Mouse (Mus musculus) small intestine, adult 2 months (tissue): ENCODE results near the gene Spata31d1b. TPM values are rescaled to one million over a fixed set of nuclear protein-coding genes. Genes with fewer than 3 reads are reported as not detected.

Experiments
- H3K27ac ChIP-seq: fragments of 200-500 bp; 2 replicates; pipeline ENCODE4 v1.5.1; 2012; ENCODE audit warnings: low read depth, low read length, control low read depth, inconsistent platforms; ENCODE audit not compliant: insufficient read depth
- H3K27me3 ChIP-seq: fragments of 200-500 bp; 2 replicates; pipeline ENCODE4 v1.6.1; 2012; ENCODE audit warnings: mild to moderate bottlenecking, moderate library complexity, low read length, inconsistent platforms; ENCODE audit not compliant: control insufficient read depth, insufficient read depth
- H3K36me3 ChIP-seq: fragments of 200-500 bp; 2 replicates; pipeline ENCODE4 v1.6.1; 2012; ENCODE audit warnings: mild to moderate bottlenecking, low read length, control low read depth, inconsistent platforms; ENCODE audit not compliant: control insufficient read depth, insufficient read depth
- H3K4me1 ChIP-seq: fragments of 200-500 bp; 2 replicates; pipeline ENCODE4 v1.6.1; 2012; ENCODE audit warnings: low read length, inconsistent platforms, mixed read lengths; ENCODE audit not compliant: control insufficient read depth, insufficient read depth, insufficient read length
- H3K4me3 ChIP-seq: fragments of 200-500 bp; 2 replicates; pipeline ENCODE4 v1.5.1; 2012; ENCODE audit warnings: low read depth, mild to moderate bottlenecking, control low read depth, inconsistent platforms, low read length, moderate library complexity
- CTCF ChIP-seq: fragments of 200-500 bp; IDR thresholded peaks from 2 replicates; pipeline ENCODE4 v1.5.1; 2012; ENCODE audit warnings: low read depth, mild to moderate bottlenecking, control low read depth, inconsistent platforms, low read length, moderate library complexity, mixed read lengths; ENCODE audit not compliant: insufficient replicate concordance, insufficient read length; ENCODE audit errors: extremely low read depth
- POLR2A ChIP-seq: fragments of 200-500 bp; IDR thresholded peaks from 2 replicates; pipeline ENCODE4 v1.6.1; 2012; ENCODE audit warnings: low read depth, mild to moderate bottlenecking, control low read depth, inconsistent platforms, low read length, moderate library complexity
- WGBS: fragments of 180-500 bp; shearing (Covaris S2); methylation state at CpG from one replicate; pipeline ENCODE4 v1.1.7; 2018; 5-methylcytosine and 5-hydroxymethylcytosine counted together
- polyA plus RNA-seq: library from polyadenylated mRNA; depleted of rRNA; stranded (reverse); fragments of >200 nt; gene quantifications from 2 replicates; pipeline ENCODE4 v1.2.3, GENCODE M21; 2012; rRNA removed

Gene Spata31d1b
- polyA plus RNA-seq, 1 experiment, result not detected

DNA sequence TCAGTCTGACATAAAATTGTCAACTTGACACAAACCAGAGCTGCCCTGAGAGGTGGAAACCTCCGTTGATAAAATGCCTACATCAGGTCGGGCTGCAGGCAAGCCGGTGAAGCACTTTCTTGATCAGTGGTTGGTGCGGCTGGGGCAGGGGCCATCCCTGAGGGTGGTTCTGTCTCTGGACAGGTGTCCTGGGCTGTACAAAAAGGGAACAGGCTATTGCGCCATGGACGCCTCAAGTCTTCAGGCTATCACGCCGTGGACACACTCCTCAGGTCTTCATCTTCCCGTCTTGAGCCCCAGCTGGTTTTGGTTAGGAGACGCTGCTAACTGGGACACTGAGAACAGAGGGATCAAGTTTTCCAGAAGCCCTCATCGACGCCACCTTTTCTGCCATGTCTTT, 38.2 kb downstream of the Spata31d1b start:
- no peak overlapping the region for H3K4me3 ChIP-seq
- peaks cover 10% of the 10 kb centered on the region for H3K36me3 ChIP-seq
- no peaks in the 10 kb centered on the region for H3K4me1 ChIP-seq
- no peaks in the 10 kb centered on the region for H3K27me3 ChIP-seq
- no peak for TF ChIP-seq POLR2A
- TF ChIP-seq CTCF, result no peak
- no peak overlapping the region for H3K27ac ChIP-seq
- whole genome bisulfite sequencing, result 80% methylated on average over 12 of the region's 12 CpGs

- H3K4me1 ChIP-seq, result no peaks in the 10 kb centered on the region
- no peaks in the 10 kb centered on the region for H3K27me3 ChIP-seq
- TF ChIP-seq CTCF (no peak), POLR2A (no peak)
- H3K36me3 ChIP-seq, result peaks cover 44% of the 10 kb centered on the region
- no peak overlapping the region for H3K4me3 ChIP-seq
- WGBS, result 96% methylated on average over 7 of the region's 7 CpGs
- H3K27ac ChIP-seq, result no peak overlapping the region
These were observed 44.8 kb downstream of the Spata31d1b start for GRCm38 (mm10) chr13:59756906-59757305.

GRCm38 (mm10) chr13:59762791-59763190, 50.7 kb downstream of the Spata31d1b start:
- no peaks in the 10 kb centered on the region for H3K27me3 ChIP-seq
- H3K27ac ChIP-seq, result no peak overlapping the region
- TF ChIP-seq POLR2A (no peak), CTCF (no peak)
- WGBS, result 85% methylated on average over 7 of the region's 7 CpGs
- peaks cover 14% of the 10 kb centered on the region for H3K4me1 ChIP-seq
- no peak overlapping the region for H3K4me3 ChIP-seq
- peaks cover 33% of the 10 kb centered on the region for H3K36me3 ChIP-seq

GRCm38 (mm10) chr13:59766786-59767515, 54.9 kb downstream of the Spata31d1b start:
- peak overlapping the region; percentile 34; the same call in 1 of the 2 replicates for H3K27ac ChIP-seq

DNA sequence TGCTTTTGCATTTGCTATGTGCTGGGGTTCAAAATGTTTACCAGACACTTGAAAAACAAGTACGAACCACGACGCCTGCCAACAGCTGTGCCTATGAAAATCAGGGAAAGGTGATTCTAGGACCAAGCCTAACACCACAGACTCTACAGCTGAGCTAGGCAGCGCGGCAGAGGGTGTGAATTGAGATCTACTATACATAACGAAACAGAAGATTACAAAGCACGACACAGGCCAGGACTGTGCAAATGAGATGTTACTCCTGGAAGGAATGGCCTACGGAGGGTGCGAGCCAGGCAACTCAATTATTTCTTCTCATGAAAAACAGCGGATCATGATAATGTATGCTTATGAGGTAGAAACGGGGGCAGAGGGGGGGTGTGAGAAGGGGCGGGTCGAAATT, 56.4 kb downstream of the Spata31d1b start:
- H3K36me3 ChIP-seq, result peaks cover 11% of the 10 kb centered on the region
- H3K4me3 ChIP-seq, result peak overlapping the region; percentile 37; the same call in 1 of the 2 replicates
- peaks cover 26% of the 10 kb centered on the region for H3K4me1 ChIP-seq
- 0 out of 2 replicates have a peak overlapping the region, but pooled peaks have one; percentile 10 for H3K27ac ChIP-seq
- no peaks in the 10 kb centered on the region for H3K27me3 ChIP-seq
- 11% methylated on average over 13 of the region's 13 CpGs for WGBS
- TF ChIP-seq CTCF (no peak), POLR2A (no peak)

More at GRCm38 (mm10) chr13:59766786-59767515, 54.9 kb downstream of the Spata31d1b start:
- no peak for TF ChIP-seq POLR2A
- peaks cover 26% of the 10 kb centered on the region for H3K4me1 ChIP-seq
- no peaks in the 10 kb centered on the region for H3K27me3 ChIP-seq
- H3K4me3 ChIP-seq, result 0 out of 2 replicates have a peak overlapping the region, but pooled peaks have one; percentile 22
- 35% methylated on average over 11 of the region's 11 CpGs for WGBS
- peaks cover 9% of the 10 kb centered on the region for H3K36me3 ChIP-seq

Other genes with a start within 250 kb of the Spata31d1b start
- gene Agtpbp1, start 127.1 kb upstream of the Spata31d1b start, polyA plus RNA-seq, result 1.7 and 2.9 TPM in 2 replicates
- gene Naa35, start 127.0 kb upstream of the Spata31d1b start, polyA plus RNA-seq, result 20.2 and 31.3 TPM in 2 replicates
- gene Golm1, start 36.5 kb upstream of the Spata31d1b start, polyA plus RNA-seq, result 25.2 and 29.1 TPM in 2 replicates
- gene 4921517D22Rik, start 18.2 kb upstream of the Spata31d1b start, polyA plus RNA-seq, result not detected in 2 replicates
- gene Spata31d1a, start 2.0 kb upstream of the Spata31d1b start, polyA plus RNA-seq, result not detected in 2 replicates
- gene Spata31d1d, start 19.5 kb downstream of the Spata31d1b start, polyA plus RNA-seq, result not detected in 2 replicates
- gene 1700014D04Rik, start 34.5 kb downstream of the Spata31d1b start, polyA plus RNA-seq, result 0.04 TPM in 1 of 2 replicates, not detected in the other
- gene Isca1, start 57.5 kb downstream of the Spata31d1b start, polyA plus RNA-seq, result 28.8 and 40.1 TPM in 2 replicates
- not detected in 2 replicates for gene Gm49354, start 70.0 kb downstream of the Spata31d1b start, polyA plus RNA-seq
- 11.7 and 33.3 TPM in 2 replicates for gene Tut7, start 110.9 kb downstream of the Spata31d1b start, polyA plus RNA-seq